Mouse (Mus musculus) intestine, embryonic 14.5 days (tissue): ENCODE data around the gene Gm12800. TPM values are rescaled to one million over a fixed set of nuclear protein-coding genes. Genes with fewer than 3 reads are reported as not detected.
"Not testable (repeated sequence)": the region's sequence is repeated elsewhere in the genome, so short reads cannot be mapped to it uniquely, and the experiment has no call there.

Source experiments
- ATAC-seq: fragments of 200-750 bp; cut with Nextera tagmentation; replicated peaks from 2 replicates; pipeline ENCODE4 v1.8.0; 2017; ENCODE audit warnings: low read depth, moderate number of reproducible peaks, moderate TSS enrichment, moderate library complexity; ENCODE audit not compliant: low FRiP score, low TSS enrichment
- DNase-seq: peaks from one replicate; pipeline ENCODE4 v3.0.0-alpha.2; 2018; ENCODE audit warnings: low spot score
- H3K27ac ChIP-seq: fragments of 300-500 bp; sonication (generic); 2 replicates; pipeline ENCODE4 v1.5.1; 2014; ENCODE audit warnings: low read depth, mild to moderate bottlenecking, control low read depth
- H3K27me3 ChIP-seq: fragments of 300-500 bp; sonication (generic); replicated peaks from 2 replicates; pipeline ENCODE4 v1.6.1; 2014; ENCODE audit warnings: low read length, control low read depth; ENCODE audit not compliant: control insufficient read depth, insufficient read depth
- H3K36me3 ChIP-seq: fragments of 300-500 bp; sonication (generic); 2 replicates; pipeline ENCODE4 v1.6.1; 2014; ENCODE audit warnings: low read length, control low read depth; ENCODE audit not compliant: control insufficient read depth, insufficient read depth
- H3K4me1 ChIP-seq: fragments of 300-500 bp; sonication (generic); replicated peaks from 2 replicates; pipeline ENCODE4 v1.6.1; 2014; ENCODE audit warnings: low read length, control low read depth, mixed read lengths; ENCODE audit not compliant: control insufficient read depth, insufficient read depth
- H3K4me2 ChIP-seq: fragments of 300-500 bp; sonication (generic); 2 replicates; pipeline ENCODE4 v1.6.1; 2014; ENCODE audit warnings: low read length
- H3K4me3 ChIP-seq: fragments of 300-500 bp; sonication (generic); 2 replicates; pipeline ENCODE4 v1.5.1; 2014; ENCODE audit warnings: low read depth, low read length, control low read depth, mixed read lengths
- H3K9ac ChIP-seq: fragments of 300-500 bp; sonication (generic); 2 replicates; pipeline ENCODE4 v1.6.1; 2014; ENCODE audit warnings: mild to moderate bottlenecking, low read length
- H3K9me3 ChIP-seq: fragments of 300-500 bp; sonication (generic); 2 replicates; pipeline ENCODE4 v1.6.1; 2016; ENCODE audit warnings: low read length, control low read depth; ENCODE audit not compliant: control insufficient read depth
- WGBS: fragments of 180-500 bp; shearing (Covaris S2); extraction: QIAGEN DNeasy Blood & Tissue Kit; methylation state at CpG from one replicate; pipeline ENCODE4 v1.1.7; 2014; 5-methylcytosine and 5-hydroxymethylcytosine counted together
- polyA plus RNA-seq: library from polyadenylated mRNA; unstranded; fragments of >200 nt; fragmentation: Nextera tagmentation; extraction: Ambion mirVana; gene quantifications from 2 replicates; pipeline ENCODE4 v1.2.1, GENCODE M21; 2014

The Gm12800 gene
- not detected in 2 replicates for polyA plus RNA-seq

DNA sequence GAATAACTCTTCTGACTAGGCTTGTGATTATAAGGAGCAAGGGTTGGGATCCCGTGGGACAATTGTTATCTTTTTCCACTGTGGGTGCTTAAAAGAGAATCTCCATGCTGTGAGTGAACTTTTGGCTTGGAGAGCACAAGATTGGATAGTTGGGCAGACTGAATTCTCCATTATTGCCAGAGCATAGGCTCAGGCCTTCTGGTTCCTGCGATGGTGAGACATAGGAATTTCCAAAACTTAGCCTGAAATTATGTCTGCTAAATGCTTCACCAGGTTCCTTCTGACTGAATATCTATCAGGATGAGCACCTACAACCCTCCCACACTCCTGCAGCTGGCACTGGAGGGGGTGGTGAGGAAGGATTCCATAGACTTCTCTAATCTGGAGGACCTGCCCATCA is at the start of gene Gm12800:
Gene Gm12800, plus strand, starts transcription at position 301 of the 400 bp plus-strand sequence.
- H3K4me1 ChIP-seq, H3K27me3 ChIP-seq, H3K36me3 ChIP-seq, H3K4me2 ChIP-seq, H3K9me3 ChIP-seq, H3K4me3 ChIP-seq, H3K27ac ChIP-seq, ATAC-seq, DNase-seq, H3K9ac ChIP-seq: not testable (repeated sequence)
- 90% methylated on average over 1 of the region's 2 CpGs for WGBS

DNA sequence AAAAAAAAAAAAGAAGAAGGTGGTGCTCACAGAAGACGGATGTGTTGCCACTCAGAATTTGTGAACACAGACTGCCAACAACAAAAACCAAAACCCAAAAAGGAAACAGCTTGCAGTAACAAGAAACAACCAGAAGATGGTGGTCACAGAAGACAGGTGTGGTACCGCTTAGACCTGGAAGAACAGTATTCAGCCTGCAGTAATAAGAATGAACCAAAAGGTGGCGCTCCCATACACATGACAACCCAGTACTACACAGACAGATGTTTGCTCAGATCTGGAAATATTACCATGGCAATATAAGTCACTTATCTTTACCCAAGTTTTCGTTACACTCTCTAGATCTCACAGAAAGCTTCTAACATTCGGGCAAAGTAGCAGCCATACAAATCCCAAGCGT is 48.0 kb upstream of the Gm12800 start:
- no peak overlapping the region for H3K27ac ChIP-seq
- 0 out of 2 replicates have a peak, but pooled peaks have one; percentile 47 for ATAC-seq
- no peaks in the 10 kb centered on the region for H3K27me3 ChIP-seq
- WGBS = 42% methylated on average over 6 of the region's 6 CpGs
- no peaks in the 10 kb centered on the region for H3K4me1 ChIP-seq
- no peaks in the 10 kb centered on the region for H3K9me3 ChIP-seq
- no peaks in the 10 kb centered on the region for H3K36me3 ChIP-seq
- no peak overlapping the region for H3K4me2 ChIP-seq
- DNase-seq = no peak
- H3K9ac ChIP-seq = no peak overlapping the region
- no peak overlapping the region for H3K4me3 ChIP-seq

- Histone ChIP-seq H3K27ac (no peak overlapping the region), H3K4me3 (no peak overlapping the region), H3K9me3 (no peaks in the 10 kb centered on the region), H3K36me3 (no peaks in the 10 kb centered on the region), H3K9ac (no peak overlapping the region), H3K27me3 (no peaks in the 10 kb centered on the region), H3K4me2 (no peak overlapping the region), H3K4me1 (no peaks in the 10 kb centered on the region)
- ATAC-seq (no peak), DNase-seq (no peak)
- WGBS = 89% methylated on average over 5 of the region's 6 CpGs
Observed at GRCm38 (mm10) chr4:101862289-101862688, 46.6 kb upstream of the Gm12800 start.

DNA sequence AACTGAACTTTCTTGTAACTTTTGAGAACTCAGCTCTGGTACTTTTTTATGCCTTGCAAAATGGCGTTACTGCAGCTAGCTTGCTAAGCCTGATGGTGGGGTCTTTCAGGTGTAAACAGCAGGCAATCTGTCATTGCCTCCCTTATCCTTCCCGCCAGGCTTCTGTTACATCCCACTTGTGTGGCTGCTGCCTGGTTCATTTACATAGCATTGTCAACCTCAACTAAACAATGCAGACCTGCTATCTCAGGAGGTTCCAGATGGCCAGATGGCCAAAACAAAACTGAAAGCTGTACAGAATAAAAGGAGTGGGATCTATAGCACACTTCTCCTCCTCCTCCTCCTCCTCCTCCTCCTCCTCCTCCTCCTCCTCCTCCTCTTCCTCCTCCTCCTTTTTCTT is 36.9 kb upstream of the Gm12800 start:
- not testable (repeated sequence) for H3K27ac ChIP-seq, H3K9ac ChIP-seq, H3K4me3 ChIP-seq, H3K4me2 ChIP-seq, H3K36me3 ChIP-seq, ATAC-seq, H3K4me1 ChIP-seq, DNase-seq, H3K9me3 ChIP-seq, H3K27me3 ChIP-seq
- 63% methylated on average over 2 of the region's 2 CpGs for WGBS

GRCm38 (mm10) chr4:101875687-101876086 is 33.2 kb upstream of the Gm12800 start:
- ATAC-seq, DNase-seq, H3K4me2 ChIP-seq, H3K9me3 ChIP-seq, H3K4me3 ChIP-seq, H3K36me3 ChIP-seq, H3K4me1 ChIP-seq, H3K27me3 ChIP-seq, H3K27ac ChIP-seq, H3K9ac ChIP-seq: not testable (repeated sequence)
- WGBS = 81% methylated on average over 15 of the region's 15 CpGs

DNA sequence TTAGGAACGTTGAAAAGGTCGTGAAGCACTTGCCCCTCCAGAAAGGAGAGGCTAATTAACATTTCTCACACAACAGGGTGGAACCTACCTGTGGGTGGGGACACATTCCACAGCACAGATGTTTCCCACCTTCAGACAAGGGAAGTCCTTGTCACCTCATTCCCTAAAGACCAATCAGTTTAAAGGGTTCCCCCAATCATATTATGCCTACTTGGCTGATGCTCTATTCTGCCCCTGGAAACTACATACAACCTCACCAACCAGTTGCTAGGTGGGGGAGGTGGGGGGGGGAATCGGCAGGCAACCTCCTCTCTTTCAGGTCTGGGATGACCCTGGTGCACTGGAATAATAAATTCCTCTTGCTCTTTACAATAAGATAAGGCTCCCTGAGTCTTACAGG is 25.3 kb upstream of the Gm12800 start:
- H3K9ac ChIP-seq = no peak overlapping the region
- ATAC-seq = no peak

DNA sequence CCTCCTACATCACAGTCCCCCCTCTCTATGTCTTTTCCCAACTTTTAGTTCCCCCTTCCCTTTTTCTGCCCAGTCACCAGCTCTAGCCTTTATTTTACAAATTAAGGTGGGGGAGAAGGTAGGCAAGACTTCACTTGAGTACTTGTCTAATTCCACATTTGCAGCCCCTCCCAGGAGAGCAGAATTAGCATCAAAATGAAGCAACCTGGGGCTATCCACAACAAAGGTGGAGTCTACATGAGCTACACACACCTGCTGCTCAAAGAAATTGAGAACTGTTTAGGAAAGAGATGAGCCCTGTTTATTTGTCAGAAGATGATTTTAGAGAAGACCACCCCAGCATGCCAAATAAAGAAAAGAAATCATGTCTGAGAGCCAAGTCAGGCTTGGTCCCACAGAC is 19.5 kb upstream of the Gm12800 start:
- Histone ChIP-seq H3K4me2 (no peak overlapping the region), H3K27ac (no peak overlapping the region), H3K4me1 (no peaks in the 10 kb centered on the region), H3K36me3 (no peaks in the 10 kb centered on the region), H3K9me3 (0 out of 2 replicates have a peak, but pooled peaks cover 2% of the 10 kb centered on the region), H3K4me3 (no peak overlapping the region), H3K9ac (no peak overlapping the region), H3K27me3 (no peaks in the 10 kb centered on the region)
- ATAC-seq = no peak
- no peak for DNase-seq

More for the DNA sequence above, 25.3 kb upstream of the Gm12800 start:
- Histone ChIP-seq H3K27me3 (no peaks in the 10 kb centered on the region), H3K4me1 (no peaks in the 10 kb centered on the region), H3K27ac (no peak overlapping the region), H3K9me3 (0 out of 2 replicates have a peak, but pooled peaks cover under 1% of the 10 kb centered on the region), H3K4me2 (no peak overlapping the region), H3K36me3 (no peaks in the 10 kb centered on the region), H3K4me3 (no peak overlapping the region)
- no peak for DNase-seq
- WGBS = 34% methylated on average over 3 of the region's 3 CpGs

- ATAC-seq = no peak
- no peaks in the 10 kb centered on the region for H3K27me3 ChIP-seq
- WGBS = 77% methylated on average over 7 of the region's 7 CpGs
- H3K4me2 ChIP-seq = no peak within 1 kb of the TSS
- no peaks in the 10 kb centered on the region for H3K9me3 ChIP-seq
- H3K4me1 ChIP-seq = no peaks in the 10 kb centered on the region
- H3K4me3 ChIP-seq = no peak within 1 kb of the TSS
- no peak within 1 kb of the TSS for H3K9ac ChIP-seq
- no peaks in the 10 kb centered on the region for H3K36me3 ChIP-seq
- DNase-seq = no peak
- no peak within 1 kb of the TSS for H3K27ac ChIP-seq
Observed at GRCm38 (mm10) chr4:101893656-101894420, 15.1 kb upstream of the Gm12800 start, which contains the start of gene C130073F10Rik. Gene C130073F10Rik, minus strand, starts transcription at chr4:101893789.

GRCm38 (mm10) chr4:101940107-101940506 is 31.2 kb downstream of the Gm12800 start, which contains the start of gene Gm12794:
Gene Gm12794, plus strand, starts transcription at chr4:101940407.
- H3K36me3 ChIP-seq, ATAC-seq, H3K27ac ChIP-seq, H3K9ac ChIP-seq, H3K4me1 ChIP-seq, DNase-seq, H3K4me3 ChIP-seq, H3K4me2 ChIP-seq, H3K27me3 ChIP-seq, H3K9me3 ChIP-seq: not testable (repeated sequence)
- 79% methylated on average over 2 of the region's 2 CpGs for WGBS
